Mouse (Mus musculus) liver, embryonic 14.5 days (tissue): ENCODE results near the gene Pim1.

Experiments
- CTCF ChIP-seq: IDR thresholded peaks from 2 replicates; pipeline ENCODE4 v1.5.1; 2016; ENCODE audit warnings: antibody characterized with exemption, low read depth, control low read depth
- EP300 ChIP-seq: IDR thresholded peaks from 2 replicates; pipeline ENCODE4 v1.6.1; 2016; ENCODE audit warnings: antibody characterized with exemption, low read depth

DNA sequence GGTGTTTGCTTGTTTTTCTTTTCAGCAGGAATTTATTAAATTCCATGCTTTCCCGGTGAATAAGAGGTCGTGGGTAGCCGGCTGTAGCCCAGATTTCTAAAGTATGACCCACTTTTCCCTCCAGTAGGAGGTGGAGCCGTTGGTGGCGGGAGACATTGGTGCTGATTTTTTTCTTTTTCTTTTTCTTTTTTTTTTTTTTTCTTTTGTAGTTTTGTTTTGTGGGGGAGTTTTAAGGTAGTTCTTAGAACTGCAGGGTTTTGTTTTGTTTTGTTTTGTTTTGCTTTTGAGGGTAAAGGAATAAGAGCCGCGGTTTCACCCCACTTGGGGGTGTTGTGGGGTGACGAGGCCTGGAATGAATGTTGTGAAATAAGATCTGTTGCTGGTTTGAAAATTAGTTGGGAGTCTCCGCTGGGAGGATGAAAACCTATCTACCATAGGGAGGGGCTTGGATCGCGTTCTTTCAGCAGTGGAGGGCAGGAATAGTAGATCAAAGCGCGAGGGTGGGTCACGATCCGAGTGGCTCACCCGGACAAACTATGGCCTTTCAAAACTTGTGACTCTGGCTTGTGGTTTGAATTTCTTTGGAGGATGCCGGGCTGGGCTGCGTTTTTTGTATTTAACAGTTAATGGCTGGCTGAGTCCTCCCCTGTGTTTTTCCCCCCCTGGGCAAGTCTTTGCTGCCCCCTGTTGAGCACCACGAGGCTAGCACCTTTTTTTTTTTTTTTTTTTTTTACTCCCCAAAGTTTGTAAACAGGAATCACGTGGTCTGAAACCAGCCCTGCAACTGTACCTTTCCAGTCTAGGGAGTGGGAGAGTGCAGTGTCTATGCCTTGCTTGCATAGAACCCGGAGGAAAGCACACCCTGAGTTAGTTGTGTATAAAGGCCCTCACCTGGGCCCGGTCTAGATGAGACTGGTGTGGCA lies 2.0 kb downstream of the Pim1 start:
- peak; percentile 89 for TF ChIP-seq CTCF
- TF ChIP-seq EP300: peak; percentile 26; the same call in 1 of the 2 replicates
